Mouse (Mus musculus): Measurements from ENCODE around the gene Pou3f1. TPM values are rescaled to one million over a fixed set of nuclear protein-coding genes. Genes with fewer than 3 reads are reported as not detected.

Gene Pou3f1
- polyA plus RNA-seq, 1 experiment from 2014 or later: 24.2 TPM

DNA sequence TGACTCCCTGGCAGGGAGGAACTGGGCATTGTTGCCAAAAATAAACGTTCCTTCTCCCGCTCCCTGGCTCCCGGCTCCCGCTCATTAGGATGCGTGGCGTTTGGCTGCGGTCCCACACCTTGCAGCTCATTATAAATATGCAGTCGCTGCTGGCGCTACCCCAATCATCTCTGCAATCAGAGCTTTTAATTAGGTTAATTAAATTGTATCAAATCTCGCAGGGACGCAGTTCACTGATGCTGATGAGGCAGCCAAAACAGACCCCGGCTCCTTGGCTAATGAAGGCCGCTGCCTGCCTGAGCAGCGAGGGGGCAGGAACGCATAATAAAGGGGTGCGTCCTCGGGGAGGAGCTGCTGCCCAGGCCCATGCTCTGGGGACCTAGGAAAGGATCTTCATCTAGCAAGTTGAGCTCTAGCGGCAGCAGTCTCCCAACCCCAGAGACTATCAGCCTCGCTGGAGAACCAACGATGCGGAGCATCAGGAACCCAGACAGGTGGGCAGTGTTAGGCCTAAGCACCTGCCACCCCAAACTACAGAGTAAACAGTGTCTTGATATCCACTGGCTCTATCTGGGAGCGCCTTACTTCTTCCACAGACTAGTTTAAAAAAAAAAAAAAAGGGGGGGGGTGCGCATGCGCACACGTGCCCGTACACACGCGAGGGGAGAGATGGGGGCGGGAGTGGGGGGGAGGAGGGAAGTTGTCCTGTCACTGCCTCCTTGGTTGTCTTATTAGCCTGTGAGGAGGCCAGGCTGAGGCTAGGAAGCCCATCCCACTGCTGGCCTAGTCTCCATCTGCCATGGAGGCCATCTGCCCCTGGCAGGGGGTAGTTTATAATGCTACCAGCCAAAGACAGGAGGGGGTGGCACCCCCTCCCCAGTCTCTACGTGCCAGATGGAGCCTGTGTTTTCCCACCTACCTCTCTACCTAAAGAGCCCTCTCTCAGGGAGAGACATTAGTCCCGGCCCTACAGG lies 16.0 kb downstream of the Pou3f1 start:
- 2% methylated on average over 25 of the region's 31 CpGs for WGBS
- Histone ChIP-seq H3K4me2 (replicated peaks) (peak overlapping the region; percentile 51), H3K36me3 (peaks cover 6% of the 10 kb centered on the region), H3K9me3 (replicated peaks) (no peaks in the 10 kb centered on the region), H3K9ac (no peak overlapping the region), H3K4me1 (peaks cover 55% of the 10 kb centered on the region), H3K27ac (peak overlapping the region; percentile 56), H3K4me3 (peak overlapping the region; percentile 12), H3K27me3 (peaks cover 36% of the 10 kb centered on the region)
- ATAC-seq (ENCODE audit: low FRiP score): peak; percentile 46

DNA sequence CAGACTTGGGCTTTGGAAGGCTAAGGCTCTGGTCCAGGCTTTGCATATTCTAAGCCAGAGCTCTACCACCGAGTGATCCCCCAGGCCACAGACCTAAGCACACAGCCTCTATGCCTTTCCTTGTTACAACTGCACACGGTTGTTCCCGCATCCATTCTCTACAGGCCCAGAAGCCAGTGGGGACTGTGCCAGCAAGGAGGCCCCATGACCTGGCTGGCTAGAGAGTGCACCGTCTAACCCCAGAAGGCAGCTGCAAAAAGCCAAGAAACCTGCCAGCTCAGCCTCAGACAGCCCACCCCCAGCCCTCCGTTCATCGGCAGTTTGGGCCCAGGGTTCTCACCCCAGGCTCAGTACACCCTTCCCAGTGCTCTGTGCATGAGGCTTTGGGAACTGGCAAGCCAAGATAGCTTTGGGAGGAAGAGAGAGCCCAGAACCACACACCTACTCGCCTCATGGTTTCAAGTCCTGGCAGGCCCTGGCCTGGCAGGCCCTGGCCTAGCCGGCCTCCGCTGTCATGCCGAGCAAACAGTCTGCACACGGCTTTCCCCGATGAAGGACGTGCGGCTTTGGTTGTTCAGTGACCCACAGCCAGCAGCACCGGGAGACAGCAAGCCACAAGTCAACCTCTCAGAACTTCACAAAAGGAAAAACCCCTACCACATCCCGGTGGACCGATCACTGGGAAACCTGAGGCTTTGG lies 17.9 kb downstream of the Pou3f1 start:
- Histone ChIP-seq H3K36me3 (peaks cover 22% of the 10 kb centered on the region), H3K9ac (no peak overlapping the region), H3K4me3 (no peak overlapping the region), H3K4me2 (replicated peaks) (no peak overlapping the region), H3K27me3 (peaks cover 27% of the 10 kb centered on the region), H3K9me3 (replicated peaks) (no peaks in the 10 kb centered on the region), H3K4me1 (peaks cover 43% of the 10 kb centered on the region), H3K27ac (no peak overlapping the region; the same call in 1 of the 2 replicates)
- ATAC-seq (ENCODE audit: low FRiP score): no peak
- 53% methylated on average over 17 of the region's 17 CpGs for WGBS

DNA sequence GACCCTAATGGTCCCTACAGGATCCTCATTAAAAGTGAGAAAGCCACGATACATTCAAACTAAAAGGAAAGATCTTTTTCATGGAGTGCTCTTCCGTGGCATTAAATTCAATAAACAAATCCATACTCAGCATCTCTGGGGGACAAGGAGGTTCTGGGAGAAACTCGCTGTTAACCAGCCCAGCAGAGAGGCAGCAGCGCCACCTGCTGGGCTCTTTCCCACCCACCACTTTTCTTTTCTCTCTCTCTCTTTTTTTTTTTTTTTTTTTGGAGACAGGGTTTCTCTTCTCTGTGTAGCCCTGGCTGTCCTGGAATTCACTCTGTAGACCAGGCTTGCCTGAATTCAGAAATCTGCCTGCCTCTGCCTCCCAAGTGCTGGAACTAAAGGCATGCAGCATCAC lies 18.4 kb downstream of the Pou3f1 start:
- Histone ChIP-seq H3K4me3 (no peak overlapping the region), H3K9ac (no peak overlapping the region), H3K27me3 (peaks cover 25% of the 10 kb centered on the region), H3K27ac (no peak overlapping the region), H3K36me3 (peaks cover 28% of the 10 kb centered on the region), H3K9me3 (replicated peaks) (no peaks in the 10 kb centered on the region), H3K4me1 (peaks cover 43% of the 10 kb centered on the region), H3K4me2 (replicated peaks) (no peak overlapping the region)
- no peak for ATAC-seq (ENCODE audit: low FRiP score)
- 3% methylated on average over 4 of the region's 4 CpGs for WGBS

DNA sequence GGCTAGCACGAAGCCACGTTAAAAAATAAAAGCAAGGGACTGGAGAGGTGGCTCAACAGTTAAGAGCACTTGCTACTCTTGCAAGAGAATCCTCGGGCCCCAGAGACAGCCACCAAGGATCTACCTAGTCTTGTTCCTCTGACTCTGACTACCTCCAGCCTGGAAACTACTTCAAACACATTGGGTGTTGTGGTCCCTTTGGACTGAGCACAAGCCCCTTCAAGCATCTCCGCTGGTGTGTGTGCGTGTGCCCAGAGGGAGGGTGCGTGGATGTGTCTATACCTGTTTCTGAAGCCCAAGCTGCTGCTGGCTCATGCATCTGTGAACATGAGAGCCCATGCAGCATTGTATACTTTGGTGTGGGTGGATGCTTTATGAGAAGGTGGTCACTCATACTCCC lies 19.4 kb downstream of the Pou3f1 start:
- H3K27ac ChIP-seq: no peak overlapping the region
- 88% methylated on average over 6 of the region's 6 CpGs for WGBS
- H3K9me3 ChIP-seq (replicated peaks): no peaks in the 10 kb centered on the region
- no peak overlapping the region for H3K9ac ChIP-seq
- H3K4me1 ChIP-seq: peaks cover 38% of the 10 kb centered on the region
- no peak overlapping the region for H3K4me3 ChIP-seq
- peaks cover 37% of the 10 kb centered on the region for H3K36me3 ChIP-seq
- H3K4me2 ChIP-seq (replicated peaks): no peak overlapping the region
- no peak for ATAC-seq (ENCODE audit: low FRiP score)
- H3K27me3 ChIP-seq: peaks cover 17% of the 10 kb centered on the region

DNA sequence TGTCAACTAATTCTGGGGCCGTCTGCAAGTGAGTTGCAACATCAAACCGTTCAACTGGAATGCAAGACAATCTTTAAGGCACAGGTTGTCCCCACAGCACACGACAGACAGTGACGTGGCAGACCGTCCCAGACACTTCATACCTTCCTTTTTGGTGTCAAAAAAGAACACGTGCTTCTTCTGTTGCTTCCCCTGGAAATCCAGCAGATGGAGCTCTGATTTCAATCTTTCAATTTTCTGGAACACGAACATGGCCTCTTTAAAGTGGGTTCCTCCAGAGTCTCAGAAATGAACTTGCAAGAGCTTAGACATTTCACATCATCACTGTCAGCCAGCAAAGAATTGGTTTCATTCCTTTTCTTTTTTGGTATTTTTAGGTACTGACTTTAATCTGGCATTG lies 25.7 kb downstream of the Pou3f1 start:
- ATAC-seq (ENCODE audit: low FRiP score): no peak
- Histone ChIP-seq H3K4me3 (no peak overlapping the region), H3K9ac (no peak overlapping the region), H3K36me3 (peaks cover 79% of the 10 kb centered on the region), H3K27ac (no peak overlapping the region), H3K4me1 (no peaks in the 10 kb centered on the region), H3K9me3 (replicated peaks) (no peaks in the 10 kb centered on the region), H3K27me3 (no peaks in the 10 kb centered on the region), H3K4me2 (replicated peaks) (no peak overlapping the region)
- 64% methylated on average over 7 of the region's 7 CpGs for WGBS

DNA sequence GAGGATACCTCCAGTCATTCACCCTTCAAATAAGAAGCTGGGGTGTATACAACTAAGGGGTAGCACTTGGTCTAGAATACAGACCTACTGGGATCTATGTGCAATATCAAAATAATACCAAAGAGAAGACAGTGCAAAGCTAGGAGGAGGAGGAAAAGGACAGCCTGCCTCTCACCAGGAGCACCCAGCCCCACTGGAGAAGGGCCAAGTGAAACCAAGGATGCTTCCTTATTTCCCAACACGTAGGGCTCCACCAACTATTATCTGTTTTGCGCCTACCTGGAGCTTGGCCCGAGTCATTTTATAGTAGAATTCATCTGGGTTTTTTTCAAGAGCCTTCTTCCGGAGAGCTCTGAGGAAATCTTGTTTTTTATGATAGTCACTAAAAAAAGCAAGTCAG lies 26.9 kb downstream of the Pou3f1 start:
- no peak for ATAC-seq (ENCODE audit: low FRiP score)
- Histone ChIP-seq H3K4me1 (no peaks in the 10 kb centered on the region), H3K27me3 (no peaks in the 10 kb centered on the region), H3K4me2 (replicated peaks) (no peak overlapping the region), H3K9me3 (replicated peaks) (no peaks in the 10 kb centered on the region), H3K4me3 (no peak overlapping the region), H3K9ac (no peak overlapping the region), H3K36me3 (peaks cover 70% of the 10 kb centered on the region), H3K27ac (no peak overlapping the region)
- WGBS: 93% methylated on average over 4 of the region's 4 CpGs

DNA sequence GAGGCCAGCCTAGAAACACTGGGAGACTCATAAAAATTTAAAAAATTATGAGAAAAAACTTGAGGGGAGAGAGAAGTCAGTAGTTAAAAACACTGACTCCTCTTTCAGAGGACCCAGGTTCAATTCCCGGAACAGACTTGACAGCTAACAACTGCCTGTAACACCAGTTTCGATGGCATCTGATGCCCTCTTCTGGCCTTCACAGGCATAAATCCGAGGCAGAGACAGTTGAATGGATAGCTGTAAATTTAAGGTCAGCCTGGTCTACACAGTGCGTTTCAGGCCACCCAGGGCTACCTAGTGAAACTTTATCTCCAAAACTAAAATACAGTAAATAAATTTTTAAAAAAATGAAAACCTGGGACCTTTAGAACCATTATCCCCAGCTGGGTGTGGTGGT lies 28.4 kb downstream of the Pou3f1 start:
- H3K27me3 ChIP-seq: no peaks in the 10 kb centered on the region
- no peaks in the 10 kb centered on the region for H3K9me3 ChIP-seq (replicated peaks)
- H3K4me2 ChIP-seq (replicated peaks): no peak overlapping the region
- H3K4me3 ChIP-seq: no peak overlapping the region
- WGBS: 82% methylated on average over 4 of the region's 4 CpGs
- ATAC-seq (ENCODE audit: low FRiP score): no peak
- H3K36me3 ChIP-seq: peaks cover 55% of the 10 kb centered on the region
- no peak overlapping the region for H3K9ac ChIP-seq
- H3K4me1 ChIP-seq: no peaks in the 10 kb centered on the region
- H3K27ac ChIP-seq: no peak overlapping the region

DNA sequence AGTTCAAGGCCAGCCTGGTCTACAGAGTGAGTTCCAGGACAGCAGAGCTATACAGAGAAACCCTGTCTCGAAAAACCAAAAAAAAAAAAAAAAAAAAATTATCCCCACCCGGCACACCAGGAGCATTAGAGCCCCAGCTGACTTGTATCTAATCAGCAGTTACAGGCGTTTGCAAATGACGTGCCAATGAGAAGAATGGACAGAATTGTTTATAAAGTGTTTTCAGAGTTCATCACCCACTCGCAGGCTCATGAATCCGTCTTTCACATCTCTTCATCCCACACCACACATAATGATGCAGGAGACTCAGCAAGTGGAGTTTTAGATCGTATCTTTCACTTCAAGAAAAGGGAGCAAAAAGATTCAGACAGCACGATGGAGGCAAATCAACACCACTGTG lies 28.8 kb downstream of the Pou3f1 start:
- Histone ChIP-seq H3K27me3 (no peaks in the 10 kb centered on the region), H3K4me3 (no peak overlapping the region), H3K4me1 (no peaks in the 10 kb centered on the region), H3K27ac (no peak overlapping the region), H3K36me3 (peaks cover 50% of the 10 kb centered on the region), H3K4me2 (replicated peaks) (no peak overlapping the region), H3K9ac (no peak overlapping the region), H3K9me3 (replicated peaks) (no peaks in the 10 kb centered on the region)
- WGBS: 89% methylated on average over 8 of the region's 8 CpGs
- ATAC-seq (ENCODE audit: low FRiP score): no peak

DNA sequence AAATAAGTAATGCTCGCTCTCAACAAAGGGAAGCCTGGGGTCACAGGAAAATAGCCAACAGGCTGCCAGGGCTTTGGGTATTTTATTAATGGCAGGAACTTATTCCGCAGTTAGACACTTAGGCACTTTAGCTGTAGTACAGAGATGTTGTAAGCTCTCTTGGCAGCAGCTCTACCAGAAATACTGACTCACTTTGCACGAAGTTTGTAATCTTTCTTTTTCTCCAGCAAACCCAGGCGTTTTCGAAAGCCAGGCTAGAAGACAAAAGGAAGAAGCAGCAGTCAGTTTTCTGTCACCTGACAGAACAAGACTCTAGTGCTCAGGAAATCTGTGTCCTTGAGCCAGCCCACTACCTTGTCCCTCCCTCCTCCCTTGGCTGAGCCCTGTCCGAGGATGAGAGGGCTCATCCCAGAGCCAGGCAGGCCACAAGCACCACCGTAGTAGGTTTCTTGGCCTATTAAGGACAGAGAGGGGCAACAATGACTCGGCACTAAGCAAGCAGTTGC lies 29.3 kb downstream of the Pou3f1 start:
- Histone ChIP-seq H3K27ac (no peak overlapping the region), H3K4me2 (replicated peaks) (no peak overlapping the region), H3K36me3 (peaks cover 46% of the 10 kb centered on the region), H3K4me1 (no peaks in the 10 kb centered on the region), H3K9ac (no peak overlapping the region), H3K9me3 (replicated peaks) (no peaks in the 10 kb centered on the region), H3K27me3 (no peaks in the 10 kb centered on the region), H3K4me3 (no peak overlapping the region)
- ATAC-seq (ENCODE audit: low FRiP score): no peak
- WGBS: 89% methylated on average over 8 of the region's 8 CpGs

DNA sequence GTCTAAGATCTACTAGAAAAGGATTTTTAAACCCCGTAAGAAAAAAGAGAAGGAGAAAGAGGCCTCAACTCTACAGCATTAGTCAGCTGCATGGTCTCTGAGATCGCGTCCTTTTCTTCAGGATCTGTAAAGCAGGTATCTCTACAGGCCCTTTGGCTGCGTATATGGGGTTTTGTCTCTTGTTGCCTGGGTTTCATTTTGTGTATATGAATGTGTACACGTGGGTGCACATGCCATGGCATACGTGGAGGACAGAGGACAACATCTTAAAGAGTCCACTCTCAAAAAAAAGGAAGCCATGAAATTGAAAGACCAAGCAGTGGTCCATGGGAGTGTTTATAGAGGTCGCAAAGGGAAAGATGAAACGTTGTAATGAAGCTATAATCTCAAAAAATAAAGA lies 34.8 kb downstream of the Pou3f1 start:
- 0 out of 2 replicates have a peak, but pooled peaks cover 5% of the 10 kb centered on the region for H3K36me3 ChIP-seq
- no peaks in the 10 kb centered on the region for H3K9me3 ChIP-seq (replicated peaks)
- WGBS: 90% methylated on average over 8 of the region's 8 CpGs
- H3K27me3 ChIP-seq: peaks cover 16% of the 10 kb centered on the region
- ATAC-seq (ENCODE audit: low FRiP score): no peak
- peak overlapping the region; percentile 18; the same call in 1 of the 2 replicates for H3K9ac ChIP-seq
- H3K4me1 ChIP-seq: peaks cover 14% of the 10 kb centered on the region
- H3K4me3 ChIP-seq: no peak overlapping the region
- H3K27ac ChIP-seq: no peak overlapping the region
- no peak overlapping the region for H3K4me2 ChIP-seq (replicated peaks)

DNA sequence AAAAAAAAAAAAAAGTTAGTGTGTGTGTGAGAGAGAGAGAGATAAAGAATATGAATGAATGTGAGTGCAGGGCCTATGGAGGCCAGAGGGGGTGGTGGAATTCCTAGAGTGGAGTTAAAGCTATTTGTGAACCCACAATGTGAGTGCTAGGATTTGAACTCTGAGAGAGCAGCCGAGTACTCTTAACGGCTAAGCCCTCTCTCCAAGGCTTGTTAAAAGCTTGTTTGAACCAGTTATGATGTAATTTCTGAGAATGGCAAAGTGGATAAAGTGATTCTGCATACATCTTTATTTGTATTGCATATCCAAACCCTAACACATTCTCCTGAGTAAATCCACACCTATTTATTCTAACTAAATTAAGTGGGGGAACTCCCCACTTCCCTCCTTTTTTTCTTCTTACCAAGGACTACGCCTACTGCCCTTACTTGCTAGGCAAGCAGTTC lies 35.8 kb downstream of the Pou3f1 start:
- Histone ChIP-seq H3K4me1 (peaks cover 14% of the 10 kb centered on the region), H3K27me3 (peaks cover 16% of the 10 kb centered on the region), H3K36me3 (no peaks in the 10 kb centered on the region), H3K4me3 (peak overlapping the region; percentile 75), H3K9me3 (replicated peaks) (no peaks in the 10 kb centered on the region), H3K4me2 (replicated peaks) (peak overlapping the region; percentile 66), H3K27ac (no peak overlapping the region), H3K9ac (peak overlapping the region; percentile 84)
- no peak for ATAC-seq (ENCODE audit: low FRiP score)
- WGBS: 70% methylated on average over 3 of the region's 3 CpGs

DNA sequence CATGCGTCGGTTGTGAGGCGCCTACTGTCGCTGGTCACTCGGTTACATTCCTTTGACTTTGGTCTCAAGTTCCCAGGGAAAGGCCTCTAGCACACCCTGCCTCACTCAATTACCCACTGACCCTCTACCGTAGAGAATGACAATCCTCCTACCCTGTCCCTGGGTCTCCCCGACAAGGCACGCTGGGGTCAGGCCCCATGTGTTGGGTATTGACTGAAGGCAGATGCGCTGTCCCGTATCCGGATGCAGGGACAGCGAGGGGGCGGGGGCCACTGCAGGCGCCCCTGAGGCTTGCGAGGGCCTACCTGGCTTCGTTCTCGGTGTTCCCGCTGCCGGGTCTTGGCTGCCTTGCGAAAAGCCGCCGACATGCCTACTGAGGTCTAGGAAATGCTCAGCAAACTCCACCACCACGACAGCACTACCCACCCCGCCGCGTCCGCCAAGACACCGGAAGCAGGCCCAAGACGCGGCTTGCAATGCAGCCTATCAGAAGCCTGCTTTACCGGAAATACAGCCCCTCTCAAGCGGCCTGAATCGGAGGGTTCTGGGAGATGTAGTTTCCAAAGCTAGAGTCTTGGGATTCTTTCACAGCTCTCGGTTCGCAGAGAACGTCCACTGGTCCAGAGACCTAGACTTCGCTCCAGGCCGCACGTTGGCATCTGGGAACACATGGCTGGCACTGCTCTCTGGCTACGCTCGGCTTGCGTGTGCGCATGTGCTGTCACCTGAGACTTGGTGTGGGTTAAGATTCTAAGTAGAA lies 36.7 kb downstream of the Pou3f1 start, which contains the start of gene Utp11:
Gene Utp11, minus strand, starts transcription at position 466 of the 760 bp plus-strand sequence.
- under 1% methylated on average over 43 of the region's 43 CpGs for WGBS
- Histone ChIP-seq H3K4me2 (replicated peaks) (peak within 1 kb of the TSS; percentile 66), H3K27ac (no peak within 1 kb of the TSS; the same call in 1 of the 2 replicates), H3K36me3 (no peaks in the 10 kb centered on the region), H3K9me3 (replicated peaks) (no peaks in the 10 kb centered on the region), H3K27me3 (peaks cover 21% of the 10 kb centered on the region), H3K9ac (peak within 1 kb of the TSS; percentile 84), H3K4me3 (peak within 1 kb of the TSS; percentile 75), H3K4me1 (peaks cover 14% of the 10 kb centered on the region)
- peak; percentile 97 for ATAC-seq (ENCODE audit: low FRiP score)
